Mouse (Mus musculus) myocyte (in vitro differentiated cells): ENCODE results near the gene Slc31a1.

Experiments used
- E2F4 ChIP-seq: IDR thresholded peaks from one replicate; pipeline ENCODE4 v1.6.1; 2011; ENCODE audit warnings: mild to moderate bottlenecking, control low read depth, moderate library complexity; ENCODE audit not compliant: insufficient read depth
- POLR2A ChIP-seq: IDR thresholded peaks from one replicate; pipeline ENCODE4 v1.6.1; 2011; ENCODE audit warnings: low read depth, mild to moderate bottlenecking, control low read depth, moderate library complexity; ENCODE audit not compliant: insufficient read length

DNA sequence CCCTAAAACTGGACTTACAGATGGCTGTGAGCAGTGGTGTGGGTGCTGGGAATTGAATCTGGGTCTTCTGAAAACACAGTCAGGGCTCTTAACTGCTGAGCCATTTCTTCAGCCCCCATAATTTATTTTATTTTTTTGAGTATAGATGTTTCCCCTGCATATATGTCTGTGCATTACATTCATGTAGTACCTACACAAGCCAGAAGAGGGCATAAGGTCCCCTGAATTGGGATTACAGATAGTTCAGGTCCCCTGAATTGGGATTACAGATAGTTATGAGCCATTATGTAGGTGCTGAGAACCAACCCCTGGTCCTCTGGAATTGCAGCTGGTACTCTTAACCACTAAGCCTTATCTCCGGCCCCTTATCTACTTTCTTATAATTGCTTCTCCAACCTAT lies 16.5 kb upstream of the Slc31a1 start:
- TF ChIP-seq E2F4 (no peak), POLR2A (no peak)
